Mouse (Mus musculus): ENCODE data around the gene Ddx25. TPM values are rescaled to one million over a fixed set of nuclear protein-coding genes. Genes with fewer than 3 reads are reported as not detected.
A peak's percentile ranks its signal among the peaks of the same experiment; 100 is the strongest.

The Ddx25 gene
- total RNA-seq, 2 experiments from 2014 or later = not detected

- peak; percentile 70 to 89 for DNase-seq
These were observed 16.8 kb downstream of the Ddx25 start for GRCm38 (mm10) chr9:35541488-35541887.

- DNase-seq = no peak
These were observed 17.3 kb downstream of the Ddx25 start for GRCm38 (mm10) chr9:35541024-35541423.

- no peak for DNase-seq
These were observed 19.2 kb downstream of the Ddx25 start for GRCm38 (mm10) chr9:35539001-35539750.

- no peak for DNase-seq
These were observed 22.5 kb downstream of the Ddx25 start for GRCm38 (mm10) chr9:35535876-35536275.

GRCm38 (mm10) chr9:35535110-35535509 is 23.2 kb downstream of the Ddx25 start:
- DNase-seq = peak; percentile 46 to 70

GRCm38 (mm10) chr9:35533266-35533665 is 25.1 kb downstream of the Ddx25 start:
- peak; percentile 31 to 51 for DNase-seq

GRCm38 (mm10) chr9:35529796-35530195 is 28.5 kb downstream of the Ddx25 start:
- DNase-seq = no peak

- no peak for DNase-seq
These were observed 29.2 kb downstream of the Ddx25 start for GRCm38 (mm10) chr9:35529141-35529540.

GRCm38 (mm10) chr9:35523941-35524411 is 34.4 kb downstream of the Ddx25 start:
- DNase-seq = peak; percentile 78 to 84

- DNase-seq = peak; percentile 73 to 85
These were observed 34.8 kb downstream of the Ddx25 start for GRCm38 (mm10) chr9:35523541-35523940.

GRCm38 (mm10) chr9:35522821-35523515 is 35.4 kb downstream of the Ddx25 start:
- DNase-seq = no peak

GRCm38 (mm10) chr9:35522241-35522640 is 36.1 kb downstream of the Ddx25 start:
- no peak for DNase-seq

GRCm38 (mm10) chr9:35520631-35521348 is 37.5 kb downstream of the Ddx25 start:
- no peak for DNase-seq

GRCm38 (mm10) chr9:35518169-35518568 is 40.2 kb downstream of the Ddx25 start, which contains the start of gene Gm1113:
Gene Gm1113 (minus strand): TSS chr9:35518269.
- no peak for DNase-seq

- DNase-seq = no peak
These were observed 41.6 kb downstream of the Ddx25 start for GRCm38 (mm10) chr9:35516711-35517110.

- no peak for DNase-seq
These were observed 42.1 kb downstream of the Ddx25 start for GRCm38 (mm10) chr9:35516182-35516581.

GRCm38 (mm10) chr9:35513900-35514299 is 44.4 kb downstream of the Ddx25 start:
- DNase-seq = no peak

- peak; percentile 83 to 89 for DNase-seq
These were observed 50.1 kb downstream of the Ddx25 start for GRCm38 (mm10) chr9:35508234-35508633.

GRCm38 (mm10) chr9:35502361-35503000 is 55.8 kb downstream of the Ddx25 start:
- no peak for DNase-seq

- no peak for DNase-seq
These were observed 58.4 kb downstream of the Ddx25 start for GRCm38 (mm10) chr9:35499946-35500345.

GRCm38 (mm10) chr9:35495471-35495870 is 62.9 kb downstream of the Ddx25 start:
- no peak for DNase-seq

- no peak for DNase-seq
These were observed 63.4 kb downstream of the Ddx25 start for GRCm38 (mm10) chr9:35494937-35495336.

Data from heart, adult 18-20 months (tissue).